Mouse (Mus musculus) heart, postnatal 14 days (tissue): ENCODE results near the gene Atg7. TPM values are rescaled to one million over a fixed set of nuclear protein-coding genes. Genes with fewer than 3 reads are reported as not detected.
A peak's percentile ranks its signal among the peaks of the same experiment; 100 is the strongest.

Experiments used
- DNase-seq, 2 experiments: peaks; one replicate each; pipeline ENCODE4 v3.0.0; 2021 to 2022
- intact Hi-C: fragments of 180-260 bp; cut with DNase I; formaldehyde crosslinking; loops from one replicate; pipeline ENCODE4 v1.15.1; 2025
- total RNA-seq, 2 experiments: library from RNA; stranded (reverse); gene quantifications; 2 replicates each; pipeline ENCODE4 v1.2.3; 2021

Atg7 gene
- total RNA-seq, 2 experiments from 2014 or later: 12.5 to 16.0 TPM

- intact Hi-C loops: loop anchor here (2.0 kb wide), 1 partner anchor 30 kb away; no protein-coding TSS in a partner anchor
- DNase-seq: peak; percentile 88 to 89
Measured at GRCm38 (mm10) chr6:114890411-114891115, 247.7 kb downstream of the Atg7 start.

DNA sequence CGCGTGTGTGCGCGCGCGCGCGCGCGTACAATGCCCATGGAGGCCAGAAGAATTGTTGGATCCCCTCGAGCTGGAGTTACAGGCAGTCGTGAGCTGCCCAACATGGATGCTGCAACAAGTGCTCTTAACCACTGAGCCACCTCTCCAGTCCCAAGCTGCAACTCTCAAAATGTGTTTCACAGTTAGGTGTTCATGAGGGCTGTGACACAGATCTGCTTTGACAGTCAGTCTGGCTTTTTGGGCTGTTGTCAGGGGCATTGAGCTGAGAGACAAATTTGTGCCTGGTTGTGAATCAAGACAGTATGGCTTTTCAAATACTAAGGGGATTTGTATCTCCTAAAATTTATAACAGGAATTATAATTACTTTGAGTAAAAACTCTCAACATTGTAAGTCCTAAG, 248.4 kb downstream of the Atg7 start:
- intact Hi-C loops: loop anchor here (2.0 kb wide), 1 partner anchor 30 kb away; no protein-coding TSS in a partner anchor

GRCm38 (mm10) chr6:114891771-114892170, 248.9 kb downstream of the Atg7 start:
- intact Hi-C loops: loop anchor here (2.0 kb wide), 1 partner anchor 29 kb away; no protein-coding TSS in a partner anchor
- no peak for DNase-seq

More for the DNA sequence above, 248.4 kb downstream of the Atg7 start:
- DNase-seq: no peak

- DNase-seq: peak; percentile 51 to 58
- intact Hi-C loops: no loop called here
Measured at GRCm38 (mm10) chr6:114892363-114892762, 249.5 kb downstream of the Atg7 start.

- peak; percentile 69 to 75 for DNase-seq
- intact Hi-C loops: no loop called here
Measured at GRCm38 (mm10) chr6:114893427-114894209, 250.7 kb downstream of the Atg7 start.

DNA sequence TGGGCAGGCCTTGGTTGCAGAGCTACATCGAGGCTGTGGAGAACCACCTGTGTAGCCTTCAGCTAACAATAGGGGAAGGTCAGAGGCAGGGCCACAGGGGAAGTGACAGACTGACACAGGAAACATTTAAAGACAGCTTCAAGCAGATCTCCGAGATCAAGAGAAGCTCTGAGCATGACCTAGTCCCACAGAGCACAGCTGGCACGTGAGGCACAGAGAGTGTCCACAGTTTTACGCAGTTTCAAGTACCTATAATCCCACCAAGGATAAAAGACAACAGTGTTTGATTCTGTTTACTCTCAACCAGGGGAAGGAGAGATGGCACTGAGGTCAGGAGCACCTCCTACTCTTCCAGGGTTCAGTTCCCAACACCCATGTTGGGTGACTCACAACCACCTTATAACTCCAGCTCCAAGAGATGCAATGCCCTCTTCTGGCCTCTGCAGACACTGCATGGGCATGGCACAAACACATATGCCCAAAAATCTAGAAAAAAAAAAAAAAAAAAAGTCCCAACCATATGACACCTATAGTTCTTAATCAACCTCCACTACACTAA, 251.7 kb downstream of the Atg7 start:
- intact Hi-C loops: no loop called here
- DNase-seq: no peak

DNA sequence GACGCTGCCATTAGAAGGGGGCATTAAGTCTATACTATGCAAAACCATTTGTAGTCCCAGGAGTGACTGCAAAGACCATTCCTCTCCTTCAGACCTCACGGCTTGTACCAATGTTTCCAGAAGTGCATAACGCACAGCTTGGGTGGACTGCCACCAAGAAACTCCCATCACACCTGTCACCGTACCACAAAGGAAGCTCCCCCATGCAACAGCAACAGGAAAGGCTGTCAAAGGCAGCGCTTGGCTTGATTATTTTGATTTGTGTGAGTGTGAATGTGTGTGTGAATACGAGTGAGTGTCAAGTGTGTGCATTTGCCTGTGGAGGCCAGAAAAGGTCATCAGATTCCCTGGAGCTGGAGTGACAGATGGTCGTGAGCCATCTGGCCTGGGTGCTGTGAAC, 252.3 kb downstream of the Atg7 start:
- DNase-seq: no peak
- intact Hi-C loops: no loop called here

- intact Hi-C loops: no loop called here
- no peak for DNase-seq
Measured at GRCm38 (mm10) chr6:114896281-114896680, 253.4 kb downstream of the Atg7 start.

DNA sequence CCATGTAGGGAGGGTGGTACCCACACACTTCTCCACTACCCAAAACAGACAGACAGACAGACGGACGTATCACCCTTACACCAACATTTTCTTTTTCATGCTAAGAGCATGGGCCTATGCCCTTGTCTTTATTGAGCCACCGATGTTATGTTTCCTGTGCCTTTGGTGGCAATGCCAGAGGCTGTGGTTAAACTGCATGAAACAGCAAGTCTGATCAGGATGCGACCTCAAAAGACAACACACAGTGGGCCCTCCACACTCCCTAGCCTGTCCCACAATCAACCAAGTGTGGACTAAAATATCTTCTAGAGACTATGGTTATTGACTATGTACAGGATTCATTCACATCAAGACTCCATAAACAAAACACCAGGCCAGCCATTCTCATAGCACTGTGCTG, 256.1 kb downstream of the Atg7 start:
- intact Hi-C loops: loop anchor here (2.0 kb wide), 1 partner anchor 16 kb away; no protein-coding TSS in a partner anchor
- DNase-seq: no peak

DNA sequence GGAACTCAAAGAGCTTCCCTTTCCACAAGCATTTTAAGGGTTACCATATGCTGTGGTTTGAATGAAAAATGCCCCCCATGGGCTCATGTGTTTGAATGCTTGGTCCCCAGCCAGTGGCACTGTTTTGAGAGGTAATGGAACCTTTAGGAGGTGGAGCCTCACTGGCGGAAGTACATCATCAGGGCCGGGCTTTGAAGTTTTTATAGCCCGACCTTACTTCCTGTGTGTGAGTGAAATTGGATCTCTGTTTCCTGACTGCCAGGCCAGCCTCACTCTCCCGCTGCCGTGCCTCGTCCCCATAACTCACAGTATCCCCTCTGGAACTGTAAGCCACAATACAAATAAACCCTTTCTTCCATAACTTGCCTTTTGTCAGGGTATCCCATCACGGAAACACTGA, 256.8 kb downstream of the Atg7 start:
- DNase-seq: no peak
- intact Hi-C loops: loop anchor here (2.0 kb wide), 1 partner anchor 15 kb away; no protein-coding TSS in a partner anchor

GRCm38 (mm10) chr6:114900194-114900593, 257.3 kb downstream of the Atg7 start:
- DNase-seq: no peak
- intact Hi-C loops: no loop called here

DNA sequence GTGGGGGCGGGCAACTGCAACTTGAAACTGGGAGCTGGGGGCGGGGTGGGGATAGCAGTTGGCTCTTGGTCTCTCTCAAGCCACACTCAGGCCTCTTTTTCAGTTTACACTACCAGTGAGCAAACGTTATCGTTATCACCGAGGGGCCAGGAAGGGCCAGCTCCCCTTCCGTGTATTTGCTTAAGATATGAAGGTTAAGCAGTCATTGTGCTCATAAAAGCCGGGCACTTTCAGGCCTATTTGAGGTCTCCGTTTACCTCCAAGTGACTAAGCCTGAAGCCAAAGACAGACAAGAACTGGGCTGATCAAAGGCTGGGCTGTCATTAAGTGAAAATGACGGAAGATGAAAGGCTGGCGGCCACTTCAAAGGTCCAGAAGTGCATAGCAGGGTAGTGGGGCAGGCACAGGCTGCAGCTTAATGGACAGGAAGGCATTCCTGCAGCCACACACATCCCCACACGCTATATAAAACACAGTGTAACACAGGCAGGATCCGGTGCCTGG, 258.5 kb downstream of the Atg7 start:
- no peak for DNase-seq
- intact Hi-C loops: no loop called here

DNA sequence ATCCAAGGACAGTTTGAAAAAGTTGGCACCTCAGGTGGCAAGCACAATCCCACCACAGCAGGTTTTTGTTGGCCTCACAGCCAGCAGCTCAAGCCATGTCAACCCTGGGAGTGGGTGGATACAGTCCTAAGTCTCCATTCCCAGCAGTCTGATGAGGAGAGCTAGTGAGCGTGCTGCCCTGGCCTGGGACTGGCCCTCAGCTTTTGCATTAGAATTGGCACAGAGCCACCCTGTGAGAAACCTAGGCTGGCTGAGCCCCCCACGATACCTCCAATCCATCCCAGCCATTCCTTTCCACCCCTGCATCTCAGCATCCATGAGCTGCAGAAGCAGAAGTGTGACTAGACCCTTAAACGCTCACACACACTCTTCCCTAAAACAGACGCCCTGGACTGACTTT, 259.0 kb downstream of the Atg7 start:
- intact Hi-C loops: no loop called here
- no peak for DNase-seq

GRCm38 (mm10) chr6:114904233-114904632, 261.3 kb downstream of the Atg7 start:
- DNase-seq: no peak
- intact Hi-C loops: no loop called here

- intact Hi-C loops: no loop called here
- DNase-seq: no peak
Measured at GRCm38 (mm10) chr6:114904818-114905217, 261.9 kb downstream of the Atg7 start.

DNA sequence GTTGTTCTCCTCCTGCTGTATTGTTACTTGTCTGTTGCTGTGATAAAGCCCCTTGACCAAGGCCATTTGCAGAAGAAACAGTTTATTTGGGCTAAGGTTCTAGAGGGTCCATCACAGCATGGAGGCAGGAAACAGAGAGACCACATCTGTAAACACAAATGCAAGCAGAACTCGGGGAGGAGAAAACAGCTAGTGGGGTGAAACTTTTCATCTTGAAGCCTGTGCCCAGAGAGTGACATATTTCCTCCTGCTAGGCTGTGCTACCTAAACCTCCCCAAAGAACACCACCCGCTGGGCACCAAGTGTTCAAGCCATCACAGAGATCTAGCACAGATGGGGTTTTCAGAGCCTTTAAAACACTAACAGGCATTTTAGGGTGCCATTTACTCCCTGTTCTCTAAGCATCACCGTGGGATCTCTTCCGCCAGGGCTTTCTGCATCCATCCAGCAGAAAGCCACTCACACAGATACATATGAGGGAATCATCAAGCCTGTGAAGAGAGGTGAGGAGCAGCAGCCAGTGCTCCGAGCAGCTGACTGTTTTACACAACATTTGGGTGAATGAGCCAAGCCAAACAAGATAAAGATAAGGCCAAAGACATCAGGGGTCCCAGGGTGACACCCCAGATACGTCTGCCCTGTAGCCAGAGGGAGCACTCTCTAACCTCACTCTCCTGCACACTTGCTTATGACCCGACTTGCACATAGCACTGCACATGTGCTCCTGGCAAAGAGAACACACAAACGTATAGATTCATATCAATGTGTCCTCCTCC, 262.5 kb downstream of the Atg7 start:
- no peak for DNase-seq
- intact Hi-C loops: no loop called here

DNA sequence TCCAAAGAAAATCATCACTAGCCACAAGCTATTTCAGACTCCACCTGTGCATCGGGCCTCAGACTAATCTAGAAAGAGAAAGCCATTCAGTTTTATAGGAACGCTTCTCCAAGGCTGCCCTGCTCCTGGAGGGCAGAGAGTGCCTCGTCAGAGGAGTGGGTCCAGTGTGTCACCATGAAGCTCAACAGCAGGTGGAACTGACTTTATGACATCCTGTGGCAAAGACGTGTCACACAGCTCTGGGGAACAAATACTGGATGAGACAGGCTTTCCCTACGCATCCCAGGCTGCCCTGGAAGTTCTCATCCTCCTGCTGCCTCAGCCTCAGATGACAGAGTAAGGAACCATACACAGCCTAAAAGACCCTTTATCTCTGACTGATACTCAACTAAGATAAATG, 263.3 kb downstream of the Atg7 start:
- intact Hi-C loops: no loop called here
- no peak for DNase-seq

- intact Hi-C loops: no loop called here
- no peak for DNase-seq
Measured at GRCm38 (mm10) chr6:114907459-114907858, 264.6 kb downstream of the Atg7 start.

DNA sequence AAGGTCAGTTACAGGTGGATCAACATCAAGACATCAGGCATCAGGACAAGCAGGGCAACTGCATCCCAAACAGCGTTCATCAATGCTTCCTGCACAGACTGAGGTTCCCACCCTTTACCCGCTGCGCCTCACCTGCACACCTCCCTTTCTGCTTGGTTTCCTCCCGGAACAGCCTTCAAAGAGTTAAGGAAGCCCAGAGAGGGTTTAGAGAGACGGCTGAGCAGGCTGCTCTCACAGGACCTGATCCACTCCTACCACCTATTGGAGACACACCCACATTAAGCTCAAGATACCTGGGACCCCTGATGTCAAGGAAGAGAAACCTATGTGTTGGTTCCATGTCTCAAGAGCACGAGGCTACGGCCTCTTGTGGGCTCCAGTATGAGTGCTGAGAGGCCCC, 266.9 kb downstream of the Atg7 start:
- intact Hi-C loops: no loop called here
- no peak for DNase-seq
